Mouse (Mus musculus): ENCODE measurements around the gene Trmt1l.

The Trmt1l gene

DNA sequence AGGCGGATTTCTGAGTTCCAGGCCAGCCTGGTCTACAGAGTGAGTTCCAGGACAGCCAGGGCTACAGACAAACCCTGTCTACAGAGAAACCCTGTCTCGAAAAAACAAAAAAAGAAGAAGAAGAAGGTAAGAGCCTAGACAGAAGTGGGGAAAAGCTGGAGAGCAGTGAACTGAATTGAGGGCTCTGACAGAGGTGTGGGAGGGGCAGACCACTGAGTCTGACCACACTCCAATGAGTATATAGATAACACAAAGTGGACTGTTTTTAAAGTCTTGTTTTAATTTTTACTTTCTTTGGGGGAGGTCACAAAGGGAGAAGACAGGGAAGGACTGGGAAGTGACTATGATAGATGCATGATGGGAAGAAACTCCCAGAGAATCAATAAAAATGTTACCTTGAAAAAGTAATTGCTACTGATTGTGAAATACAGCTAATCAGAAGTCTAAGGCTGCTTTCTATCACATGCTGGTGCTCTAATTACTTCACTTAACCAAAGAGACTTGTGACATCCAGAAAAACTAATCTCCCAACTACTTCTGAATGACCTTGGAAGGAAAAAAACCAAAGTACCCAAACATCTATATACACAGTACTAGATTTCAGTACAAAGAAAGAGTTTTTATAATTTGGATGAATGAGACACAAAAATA is 67.4 kb downstream of the Trmt1l start:
- no peak for DNase-seq

DNA sequence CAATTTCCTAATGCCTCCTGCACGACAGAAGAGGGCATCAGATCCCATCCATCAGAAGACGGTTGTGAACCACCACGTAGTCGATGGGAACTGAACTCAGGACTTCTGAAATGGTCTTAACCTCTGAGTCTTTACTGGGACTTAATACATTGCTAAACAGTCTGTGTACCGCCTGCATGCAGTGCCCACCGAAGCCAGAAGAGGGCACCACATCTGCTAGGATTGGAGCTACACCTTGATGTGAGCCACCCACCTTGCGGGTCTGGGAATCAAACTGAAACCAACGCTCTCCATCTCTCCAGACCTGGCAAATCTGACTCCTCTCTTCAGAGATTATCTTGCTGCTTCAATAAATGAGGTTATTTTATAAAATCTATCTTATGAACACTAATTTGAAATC is 68.7 kb downstream of the Trmt1l start:
- peak; percentile 23 to 25 for DNase-seq

DNA sequence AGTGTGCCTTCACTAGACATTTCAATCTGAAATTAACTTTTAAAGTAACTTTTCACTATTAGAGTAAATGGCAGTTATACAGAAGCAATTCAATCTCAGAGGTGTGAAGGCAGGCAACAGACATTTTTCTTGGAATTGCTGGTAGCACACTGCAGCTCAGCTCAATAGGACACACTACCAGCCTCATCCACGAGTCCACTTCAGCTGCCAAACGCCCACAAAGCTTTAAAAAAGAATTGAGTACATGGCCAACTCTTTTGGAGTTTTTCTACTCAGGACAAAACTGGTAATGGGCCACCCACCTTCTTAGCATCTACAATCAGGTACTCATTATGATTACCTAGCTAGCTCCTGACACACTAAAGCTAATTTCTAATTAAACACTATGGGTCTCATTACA is 69.6 kb downstream of the Trmt1l start:
- DNase-seq: no peak

DNA sequence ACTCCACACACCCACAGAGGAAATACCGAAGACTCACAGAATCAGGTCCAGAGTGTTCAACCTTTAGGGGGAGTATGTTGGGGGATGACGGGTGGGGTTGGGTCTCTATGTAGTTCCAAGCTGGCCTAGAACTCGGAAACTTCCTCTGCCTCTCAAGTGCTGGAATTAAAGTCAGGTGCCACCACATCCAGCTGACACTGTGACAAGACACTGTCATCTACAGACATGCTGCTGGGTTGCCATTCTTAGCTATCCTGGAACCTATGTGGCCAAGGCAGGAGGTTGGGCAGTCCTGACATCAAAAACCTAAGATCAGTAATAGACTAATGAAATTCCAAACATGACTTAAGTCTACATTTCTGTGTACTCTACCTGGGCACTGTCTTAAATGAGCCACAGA is 70.0 kb downstream of the Trmt1l start:
- DNase-seq: no peak

DNA sequence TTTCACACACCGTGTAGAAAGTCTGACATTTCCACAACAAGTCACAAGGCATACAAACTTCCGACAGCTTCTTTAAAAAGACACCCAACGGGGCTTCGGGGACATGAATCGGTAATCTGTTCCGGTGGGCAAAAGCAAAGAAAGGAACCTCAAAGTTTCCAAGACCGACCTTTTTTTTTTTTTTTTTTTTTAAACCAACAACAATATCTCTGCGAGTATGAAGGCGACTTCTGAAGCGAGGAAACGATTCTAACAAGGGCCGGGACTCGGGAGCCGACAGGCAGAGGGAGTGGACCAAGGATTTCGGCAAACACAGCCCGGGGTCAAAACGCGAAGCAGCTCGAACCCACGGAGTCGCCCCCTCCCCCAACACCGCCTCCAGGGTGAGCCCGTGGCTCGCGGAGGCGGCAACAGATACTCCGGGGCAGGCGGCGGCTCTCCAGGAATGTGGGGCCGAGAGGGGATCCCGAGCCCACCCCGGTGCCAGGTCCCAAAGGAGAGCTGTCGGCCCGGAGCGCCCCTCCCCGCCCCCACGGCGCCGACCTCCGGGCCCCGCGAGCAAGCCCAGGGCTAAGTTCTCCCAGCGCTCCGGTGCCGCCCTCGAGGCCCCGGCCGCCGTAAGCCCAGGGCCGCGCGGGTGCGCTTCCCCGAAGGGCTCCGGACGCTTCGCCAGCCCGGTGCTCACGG is 71.6 kb downstream of the Trmt1l start:
- DNase-seq: peak; percentile 46 to 52

DNA sequence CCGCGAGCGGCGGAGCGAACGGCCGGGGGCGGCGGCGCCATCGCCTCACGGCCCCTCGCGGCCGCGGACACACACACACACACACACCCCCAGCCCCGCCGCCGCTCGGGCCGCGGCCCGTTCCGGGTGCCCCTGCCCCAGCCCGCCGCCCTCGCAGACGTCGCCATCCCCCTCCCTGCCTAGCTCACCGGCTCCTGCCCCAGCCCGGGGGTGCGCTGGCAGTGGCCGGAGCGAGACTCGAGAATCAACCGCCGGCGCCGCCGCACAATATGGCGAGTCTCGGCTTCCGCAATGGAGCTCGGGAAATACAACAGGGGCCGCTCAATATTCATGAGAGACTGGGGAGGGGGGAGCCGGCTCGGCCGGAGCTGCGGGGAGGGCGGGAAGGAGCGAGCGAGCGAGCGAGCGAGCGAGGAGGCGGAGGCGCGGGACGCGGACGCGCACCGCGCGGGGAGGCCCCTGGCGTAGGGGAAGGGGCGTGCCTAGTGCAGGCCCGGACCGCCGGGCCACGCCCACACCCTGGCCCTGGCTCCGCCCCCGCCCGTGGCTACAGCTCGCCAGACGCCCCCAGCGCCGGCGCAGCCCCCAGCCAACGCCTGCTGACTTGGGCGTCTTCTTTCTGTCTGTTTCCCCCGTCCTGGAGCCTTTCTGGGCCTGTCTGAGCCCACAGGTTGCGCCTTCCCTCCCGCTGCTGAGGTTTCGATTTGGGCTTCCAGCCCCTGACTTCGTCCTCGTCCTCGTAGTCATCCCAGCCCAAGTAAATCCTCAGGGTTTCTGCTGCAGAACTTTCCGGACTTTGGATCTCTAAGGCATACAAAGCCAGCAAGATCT is 72.4 kb downstream of the Trmt1l start, which contains the start of gene Rnf2:
Rnf2 (minus strand) TSS at position 425 of the 831 bp plus-strand sequence.
- peak; percentile 79 to 88 for DNase-seq
